Mouse (Mus musculus) liver, embryonic 16.5 days (tissue): ENCODE measurements around the gene Rdh14. TPM values are rescaled to one million over a fixed set of nuclear protein-coding genes. Genes with fewer than 3 reads are reported as not detected.

Source experiments
- ATAC-seq: fragments of 200-750 bp; cut with Nextera tagmentation; 2 replicates; pipeline ENCODE4 v1.8.0; 2017; ENCODE audit warnings: low read depth, mild to moderate bottlenecking, moderate number of reproducible peaks, moderate library complexity
- H3K27ac ChIP-seq: fragments of 300-500 bp; sonication (generic); 2 replicates; pipeline ENCODE4 v1.5.1; 2014; ENCODE audit warnings: mild to moderate bottlenecking, low read length
- H3K27me3 ChIP-seq: fragments of 300-500 bp; sonication (generic); 2 replicates; pipeline ENCODE4 v1.6.1; 2014; ENCODE audit warnings: low read depth, low read length, mixed read lengths; ENCODE audit not compliant: control insufficient read depth, insufficient read depth
- H3K36me3 ChIP-seq: fragments of 300-500 bp; sonication (generic); 2 replicates; pipeline ENCODE4 v1.6.1; 2014; ENCODE audit warnings: mild to moderate bottlenecking; ENCODE audit not compliant: control insufficient read depth, insufficient read depth
- H3K4me1 ChIP-seq: fragments of 300-500 bp; sonication (generic); 2 replicates; pipeline ENCODE4 v1.6.1; 2014; ENCODE audit warnings: low read depth, low read length, mixed read lengths; ENCODE audit not compliant: control insufficient read depth
- H3K4me2 ChIP-seq: fragments of 300-500 bp; sonication (generic); 2 replicates; pipeline ENCODE4 v1.6.1; 2014; ENCODE audit warnings: low read depth, low read length, mixed read lengths
- H3K4me3 ChIP-seq: fragments of 300-500 bp; sonication (generic); 2 replicates; pipeline ENCODE4 v1.5.1; 2014; ENCODE audit warnings: low read depth, mild to moderate bottlenecking, low read length
- H3K9ac ChIP-seq: fragments of 300-500 bp; sonication (generic); 2 replicates; pipeline ENCODE4 v1.6.1; 2014; ENCODE audit warnings: low read depth, low read length
- H3K9me3 ChIP-seq: fragments of 300-500 bp; sonication (generic); replicated peaks from 2 replicates; pipeline ENCODE4 v1.6.1; 2016; ENCODE audit warnings: low read length; ENCODE audit not compliant: control insufficient read depth
- WGBS: fragments of 180-500 bp; shearing (Covaris S2); extraction: QIAGEN DNeasy Blood & Tissue Kit; methylation state at CpG from one replicate; pipeline ENCODE4 v1.1.7; 2014; ENCODE audit not compliant: insufficient replicate concordance; 5-methylcytosine and 5-hydroxymethylcytosine counted together
- polyA plus RNA-seq: library from polyadenylated mRNA; unstranded; fragments of >200 nt; fragmentation: Nextera tagmentation; extraction: Ambion mirVana; gene quantifications from 2 replicates; pipeline ENCODE4 v1.2.1, GENCODE M21; 2015

Rdh14 gene
- polyA plus RNA-seq, 1 experiment from 2014 or later: 14.6 TPM

DNA sequence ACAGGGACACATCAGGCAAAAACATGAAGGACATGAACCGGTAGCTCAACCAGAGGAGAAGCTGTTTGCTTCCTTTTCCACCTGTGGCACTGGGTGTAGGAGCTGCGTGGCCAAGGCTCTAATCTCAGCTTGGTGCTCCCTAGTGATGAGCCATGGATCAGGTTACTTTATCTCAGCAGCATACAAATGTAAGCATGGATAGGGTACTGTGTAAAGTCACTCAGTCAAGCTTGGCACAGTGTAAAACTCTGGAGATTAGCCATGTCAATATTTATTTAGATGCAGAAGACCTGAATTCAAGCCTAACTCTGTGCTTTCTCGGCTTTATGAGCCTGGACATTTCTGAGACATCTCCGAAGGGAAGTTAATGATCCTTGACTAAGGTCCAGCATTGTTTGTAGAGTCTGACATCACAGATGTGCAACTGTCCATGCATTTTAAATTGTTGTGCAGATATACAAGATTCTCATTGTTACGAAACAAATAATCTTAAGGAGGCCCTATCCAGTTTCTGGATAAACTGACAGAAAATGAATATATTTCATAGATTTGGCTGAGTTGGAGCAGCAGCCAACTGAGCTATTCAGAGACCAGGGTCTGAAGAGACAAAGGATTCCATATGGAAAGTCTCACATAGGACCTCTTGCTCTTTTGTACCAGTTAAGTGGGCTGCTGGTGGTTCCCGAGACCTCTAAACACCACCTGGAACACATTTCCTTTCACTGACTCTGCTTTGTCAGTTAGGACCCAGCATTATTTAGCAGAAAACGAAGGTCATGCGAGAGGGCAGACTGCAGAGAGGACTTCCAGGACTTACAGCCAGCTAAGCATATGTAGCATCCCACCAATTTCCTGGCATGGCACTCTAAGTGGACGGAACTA, 35.7 kb downstream of the Rdh14 start:
- Histone ChIP-seq H3K36me3 (no peaks in the 10 kb centered on the region), H3K4me1 (no peaks in the 10 kb centered on the region), H3K27me3 (no peaks in the 10 kb centered on the region), H3K4me2 (no peak overlapping the region), H3K9ac (no peak overlapping the region), H3K4me3 (no peak overlapping the region), H3K27ac (no peak overlapping the region), H3K9me3 (no peaks in the 10 kb centered on the region)
- 56% methylated on average over 9 of the region's 9 CpGs for WGBS
- ATAC-seq: no peak

DNA sequence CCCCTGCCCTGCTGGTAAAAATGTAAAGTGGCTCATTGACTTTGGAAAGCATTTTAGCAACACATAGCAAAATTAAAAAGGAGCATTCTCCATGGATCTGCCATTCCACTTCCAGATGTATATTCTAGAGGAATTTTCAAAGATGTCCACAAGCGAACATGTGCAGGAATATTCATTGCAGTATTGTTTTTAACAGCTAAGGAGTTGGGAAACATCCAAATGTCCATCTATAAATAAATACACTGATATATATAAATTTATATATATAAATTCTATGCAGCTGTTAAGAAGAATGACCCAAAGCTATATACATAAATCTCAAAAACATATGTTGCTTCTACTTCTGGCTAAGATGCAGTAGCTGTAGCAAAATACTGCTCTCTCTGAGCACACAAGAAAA, 40.4 kb downstream of the Rdh14 start:
- Histone ChIP-seq H3K9ac (no peak overlapping the region), H3K36me3 (no peaks in the 10 kb centered on the region), H3K27me3 (no peaks in the 10 kb centered on the region), H3K9me3 (no peaks in the 10 kb centered on the region), H3K4me1 (no peaks in the 10 kb centered on the region), H3K27ac (no peak overlapping the region), H3K4me3 (no peak overlapping the region), H3K4me2 (no peak overlapping the region)
- no peak for ATAC-seq
- 61% methylated on average over 1 of the region's 1 CpGs for WGBS

DNA sequence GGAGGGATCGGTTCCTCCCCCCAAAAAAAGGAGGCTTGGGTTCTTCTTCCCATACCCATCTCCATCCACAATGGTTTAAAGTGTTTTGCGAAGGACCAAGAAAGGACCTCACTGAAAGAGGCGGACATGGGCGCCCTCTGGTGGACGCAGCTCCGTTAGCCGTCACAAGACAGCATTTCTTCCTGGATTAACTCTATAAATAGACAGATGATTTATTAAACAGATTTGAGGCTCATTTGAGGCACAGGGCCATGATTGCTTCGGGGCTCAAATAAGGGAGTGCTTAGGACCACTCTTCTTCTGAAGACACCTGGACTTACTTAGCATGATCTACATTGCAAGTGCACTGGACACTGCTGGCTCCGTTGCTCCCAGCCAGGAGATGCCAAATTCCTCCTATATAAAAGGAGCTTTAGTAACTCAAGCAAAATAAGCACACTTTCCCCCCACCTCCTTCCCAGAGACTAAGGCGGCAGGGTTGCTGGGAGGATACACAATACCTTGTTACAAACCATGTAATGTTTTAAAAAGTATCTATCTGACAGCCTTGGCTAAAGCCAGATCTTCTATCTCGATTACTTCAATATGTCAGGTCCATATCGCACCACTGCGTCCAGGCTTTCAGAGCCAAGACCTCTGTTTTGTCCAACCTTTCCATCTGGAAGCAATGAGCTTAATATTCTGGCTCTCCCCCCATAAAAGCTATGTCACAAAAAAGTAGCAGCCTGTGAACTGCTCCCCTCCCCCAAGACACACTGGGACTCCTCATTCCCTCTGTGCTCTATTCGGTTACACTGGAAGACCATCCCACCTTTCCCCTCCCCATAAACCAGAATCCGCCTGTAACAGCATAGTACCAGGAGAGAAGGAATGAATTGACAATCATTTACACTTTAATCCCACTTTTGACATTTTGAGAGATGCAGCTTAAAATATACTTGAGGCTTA, 47.8 kb downstream of the Rdh14 start:
- no peaks in the 10 kb centered on the region for H3K4me1 ChIP-seq
- no peak for ATAC-seq
- no peak overlapping the region for H3K4me2 ChIP-seq
- H3K36me3 ChIP-seq: no peaks in the 10 kb centered on the region
- WGBS: 30% methylated on average over 15 of the region's 15 CpGs
- H3K4me3 ChIP-seq: no peak overlapping the region
- H3K9me3 ChIP-seq: no peaks in the 10 kb centered on the region
- no peak overlapping the region for H3K27ac ChIP-seq
- no peak overlapping the region for H3K9ac ChIP-seq
- H3K27me3 ChIP-seq: no peaks in the 10 kb centered on the region

DNA sequence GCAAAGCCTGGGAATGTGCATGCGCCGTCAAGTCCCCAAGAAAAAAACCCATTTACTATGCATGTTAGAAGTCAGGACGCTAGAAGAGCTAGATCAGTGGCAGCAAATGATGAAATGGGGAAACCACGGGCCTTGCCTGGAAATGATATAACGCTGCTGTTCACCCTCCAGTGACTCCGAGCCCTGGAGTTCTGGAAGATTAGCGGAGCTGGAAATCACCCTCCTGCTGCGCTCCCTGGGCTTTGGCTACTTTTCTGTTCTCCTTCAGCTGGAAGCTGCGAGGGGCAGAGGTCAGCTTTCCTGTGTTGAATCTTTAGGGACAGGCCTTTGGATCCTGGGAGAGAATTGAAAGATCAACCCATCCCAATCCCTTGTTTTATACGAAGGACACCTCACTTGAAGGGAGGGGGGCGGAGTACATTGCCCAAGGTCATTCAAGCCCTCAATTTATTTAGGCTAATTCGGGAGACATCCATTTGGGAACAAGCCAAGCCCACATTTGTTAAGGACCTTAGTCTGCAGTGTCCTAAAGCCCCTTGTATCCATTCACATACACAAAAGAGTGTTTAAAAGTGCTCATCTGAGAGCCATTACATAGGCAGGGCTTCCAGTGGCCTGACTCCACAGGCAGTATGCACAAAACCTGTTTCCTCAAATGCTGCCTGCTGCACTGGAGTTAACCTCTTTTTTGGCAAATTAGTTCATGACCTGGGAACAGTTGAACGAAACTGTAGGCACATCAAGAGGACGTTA, 49.1 kb downstream of the Rdh14 start:
- Histone ChIP-seq H3K27ac (no peak overlapping the region), H3K9me3 (no peaks in the 10 kb centered on the region), H3K4me1 (no peaks in the 10 kb centered on the region), H3K9ac (no peak overlapping the region), H3K4me2 (no peak overlapping the region), H3K4me3 (no peak overlapping the region), H3K36me3 (no peaks in the 10 kb centered on the region), H3K27me3 (no peaks in the 10 kb centered on the region)
- 50% methylated on average over 14 of the region's 14 CpGs for WGBS
- no peak for ATAC-seq

Other genes with a start within 250 kb of the Rdh14 start
- not detected in 2 replicates for gene Nt5c1b, start 20.8 kb upstream of the Rdh14 start, polyA plus RNA-seq